In genomic region chr11:12458392-12458791, GRCm38 (mm10) we compare ENCODE assay signal across 25 mouse cellular contexts.
"Had no signal": no experiment of that assay in that cellular context is flagged by ENCODE, and none has a peak within 500 bp of the region (broad histone marks: within the 10 kb centered on the region; RNA-seq: fewer than 3 reads in every experiment).

No protein-coding gene starts in this region.

- H3K27ac ChIP-seq: kidney, embryonic 15.5 days; left cerebral cortex, adult 2 months; limb, embryonic 12.5 days; liver, embryonic 12.5 days; liver, embryonic 15.5 days; lung, embryonic 15.5 days; midbrain, embryonic 10.5 days; neural tube, embryonic 12.5 days; neural tube, embryonic 15.5 days; stomach, postnatal 0 days had no signal

- H3K4me2 ChIP-seq: kidney, embryonic 15.5 days; limb, embryonic 12.5 days; liver, embryonic 12.5 days; liver, embryonic 15.5 days; lung, embryonic 15.5 days; neural tube, embryonic 12.5 days; neural tube, embryonic 15.5 days had no signal

- DNase-seq: kidney, postnatal 10 days; kidney, postnatal 36 days; layer of hippocampus, postnatal 36 days; liver; lung, adult 18-20 months; lung, postnatal 10 days; lung, postnatal 36 days; midbrain, embryonic 14.5 days; right cerebral cortex, adult 18-20 months; right cerebral cortex, postnatal 14 days; right cerebral cortex, postnatal 4 days; thymus, adult 2 months; thymus, postnatal 14 days; thymus, postnatal 4 days had no signal

- H3K27me3 ChIP-seq: kidney, embryonic 15.5 days; liver, embryonic 15.5 days; lung, embryonic 15.5 days; neural tube, embryonic 12.5 days; neural tube, embryonic 15.5 days had no signal

- ATAC-seq: liver, embryonic 12.5 days had no signal

- H3K9me3 ChIP-seq: kidney, embryonic 15.5 days; limb, embryonic 12.5 days; liver, embryonic 12.5 days; liver, embryonic 15.5 days; lung, embryonic 15.5 days; megakaryocyte, embryonic 14.5 days; midbrain, embryonic 10.5 days; neural tube, embryonic 12.5 days; neural tube, embryonic 15.5 days had no signal

- H3K4me1 ChIP-seq: kidney, embryonic 15.5 days; limb, embryonic 12.5 days; liver, embryonic 12.5 days; liver, embryonic 15.5 days; lung, embryonic 15.5 days; megakaryocyte, embryonic 14.5 days; midbrain, embryonic 10.5 days; neural tube, embryonic 12.5 days had no signal

- H3K36me3 ChIP-seq: kidney, embryonic 15.5 days; limb, embryonic 12.5 days; liver, embryonic 12.5 days; liver, embryonic 15.5 days; lung, embryonic 15.5 days; midbrain, embryonic 10.5 days; neural tube, embryonic 12.5 days; neural tube, embryonic 15.5 days had no signal

- H3K9ac ChIP-seq: kidney, embryonic 15.5 days; limb, embryonic 12.5 days; liver, embryonic 12.5 days; liver, embryonic 15.5 days; lung, embryonic 15.5 days; neural tube, embryonic 12.5 days; neural tube, embryonic 15.5 days had no signal

- H3K4me3 ChIP-seq: kidney, embryonic 15.5 days; left cerebral cortex, adult 2 months; limb, embryonic 12.5 days; liver, embryonic 12.5 days; liver, embryonic 15.5 days; lung, embryonic 15.5 days; megakaryocyte, embryonic 14.5 days; midbrain, embryonic 10.5 days; neural tube, embryonic 12.5 days; neural tube, embryonic 15.5 days had no signal
